Mouse (Mus musculus) ES-Bruce4 (cell line): ENCODE data around the gene Sh3bgr.

Experiments
- CTCF ChIP-seq: IDR thresholded peaks from one replicate; pipeline ENCODE4 v1.8.1; 2011; ENCODE audit warnings: low read depth, low read length
- EP300 ChIP-seq: IDR thresholded peaks from 2 replicates; pipeline ENCODE4 v1.6.1; 2011; ENCODE audit warnings: low read depth, low read length; ENCODE audit not compliant: insufficient read depth
- POLR2A ChIP-seq: IDR thresholded peaks from one replicate; pipeline ENCODE4 v1.8.1; 2011; ENCODE audit warnings: low read length; ENCODE audit not compliant: insufficient read depth

DNA sequence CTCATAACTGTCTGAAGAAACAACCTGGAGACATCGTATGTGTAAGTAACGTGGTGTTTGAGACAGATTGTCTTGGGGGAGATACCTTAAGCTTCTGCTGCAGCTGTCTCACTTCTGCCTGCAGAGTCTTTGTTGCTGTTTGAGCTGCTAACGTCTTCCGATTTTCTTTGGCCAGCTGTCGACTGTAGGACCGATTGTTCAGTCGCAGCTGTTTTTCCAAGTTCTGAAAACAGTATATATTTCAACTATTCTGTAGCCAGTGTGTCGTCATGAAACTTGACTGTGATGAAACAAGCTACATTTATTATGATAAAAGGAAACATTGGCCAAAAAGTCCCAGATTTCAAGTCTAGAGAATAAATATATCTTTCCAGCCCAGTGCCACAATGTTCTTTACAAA, 26.6 kb upstream of the Sh3bgr start:
- TF ChIP-seq CTCF, result no peak
- no peak for TF ChIP-seq POLR2A
- no peak for TF ChIP-seq EP300
